ENCODE assay signal across 9 mouse cellular contexts in genomic region chr15:103322396-103322795, GRCm38 (mm10). TPM values are rescaled to one million over a fixed set of nuclear protein-coding genes. Genes with fewer than 3 reads are reported as not detected.
DNase-seq lines count a peak whose midpoint lies in the region; ATAC-seq and TF ChIP-seq lines count a peak whose summit lies in the region.
"Had no signal": no experiment of that assay in that cellular context is flagged by ENCODE, and none has a peak within 500 bp of the region (broad histone marks: within the 10 kb centered on the region; RNA-seq: fewer than 3 reads in every experiment).

No protein-coding gene starts in this region.

- WGBS in heart, embryonic 11.5 days (ENCODE audit: insufficient replicate concordance) = 52% methylated on average over 4 of the region's 4 CpGs
- 47% methylated on average over 4 of the region's 4 CpGs for WGBS in hindbrain, embryonic 11.5 days
- 59% methylated on average over 4 of the region's 4 CpGs for WGBS in midbrain, embryonic 10.5 days

- ATAC-seq in heart, embryonic 11.5 days (replicated peaks; ENCODE audit: insufficient number of reproducible peaks, low FRiP score, low TSS enrichment) = no peak
- ATAC-seq in G1E (ENCODE audit: extremely low read depth, insufficient number of reproducible peaks, low FRiP score, poor library complexity, severe bottlenecking) = no peak
- no peak for ATAC-seq in hindbrain, embryonic 11.5 days (ENCODE audit: low FRiP score)

- peak overlapping the region; percentile 78 for H3K9ac ChIP-seq in heart, embryonic 11.5 days (ENCODE audit: low read depth, low read length)
- peak overlapping the region; percentile 62; the same call in 1 of the 2 replicates for H3K9ac ChIP-seq in hindbrain, embryonic 11.5 days (ENCODE audit: low read depth, low read length)

- peak overlapping the region; percentile 89 for H3K4me2 ChIP-seq in heart, embryonic 11.5 days
- H3K4me2 ChIP-seq in hindbrain, embryonic 11.5 days (replicated peaks; ENCODE audit: low read depth, low read length) = peak overlapping the region; percentile 73

- peaks cover 31% of the 10 kb centered on the region for H3K4me1 ChIP-seq in heart, embryonic 11.5 days (ENCODE audit: control insufficient read depth, insufficient read depth, low read length)
- peaks cover 68% of the 10 kb centered on the region for H3K4me1 ChIP-seq in G1E (ENCODE audit: insufficient read depth, low read depth, low read length)
- peaks cover 6% of the 10 kb centered on the region; the same call in 1 of the 2 replicates for H3K4me1 ChIP-seq in hindbrain, embryonic 11.5 days (replicated peaks; ENCODE audit: control insufficient read depth, insufficient read depth, low read length)
- H3K4me1 ChIP-seq in midbrain, embryonic 10.5 days = peaks cover 48% of the 10 kb centered on the region

- no peak for TF ChIP-seq CTCF in G1E (IDR thresholded peaks at IDR 0.05; ENCODE audit: low read depth, low read length)

- peak overlapping the region; percentile 81 for H3K4me3 ChIP-seq in heart, embryonic 11.5 days (ENCODE audit: low read depth, low read length)
- H3K4me3 ChIP-seq in G1E (ENCODE audit: low read depth, low read length) = peak overlapping the region; percentile 71; the same call in 1 of the 2 replicates
- H3K4me3 ChIP-seq in hindbrain, embryonic 11.5 days (ENCODE audit: low read depth, low read length) = peak overlapping the region; percentile 68
- H3K4me3 ChIP-seq in midbrain, embryonic 10.5 days = peak overlapping the region; percentile 76

- H3K9me3 ChIP-seq in heart, embryonic 11.5 days (replicated peaks; ENCODE audit: control insufficient read depth, low read length) = no peaks in the 10 kb centered on the region
- no peaks in the 10 kb centered on the region for H3K9me3 ChIP-seq in G1E (replicated peaks)
- H3K9me3 ChIP-seq in hindbrain, embryonic 11.5 days (ENCODE audit: control insufficient read depth, low read length) = no peaks in the 10 kb centered on the region
- H3K9me3 ChIP-seq in midbrain, embryonic 10.5 days (replicated peaks) = no peaks in the 10 kb centered on the region

- H3K27me3 ChIP-seq in heart, embryonic 11.5 days (ENCODE audit: control insufficient read depth, insufficient read depth, low read length) = no peaks in the 10 kb centered on the region
- no peaks in the 10 kb centered on the region for H3K27me3 ChIP-seq in G1E (ENCODE audit: insufficient read depth, low read length)
- no peaks in the 10 kb centered on the region for H3K27me3 ChIP-seq in hindbrain, embryonic 11.5 days (ENCODE audit: control insufficient read depth, insufficient read depth, low read length)
- H3K27me3 ChIP-seq in midbrain, embryonic 10.5 days (ENCODE audit: low read depth, poor library complexity, severe bottlenecking) = no peaks in the 10 kb centered on the region

- peaks cover 4% of the 10 kb centered on the region for H3K36me3 ChIP-seq in heart, embryonic 11.5 days (ENCODE audit: control insufficient read depth, insufficient read depth, low read length)
- peaks cover 94% of the 10 kb centered on the region for H3K36me3 ChIP-seq in G1E (replicated peaks)
- no peaks in the 10 kb centered on the region for H3K36me3 ChIP-seq in hindbrain, embryonic 11.5 days (ENCODE audit: control insufficient read depth, insufficient read depth, low read length)
- peaks cover 34% of the 10 kb centered on the region for H3K36me3 ChIP-seq in midbrain, embryonic 10.5 days

- intact Hi-C loops in heart, postnatal 14 days (cut with DNase I) = no loop called here

- no peak for DNase-seq in heart, postnatal 14 days
- no peak for DNase-seq in G1E (ENCODE audit: low spot score)
- DNase-seq in hindbrain, embryonic 11.5 days (ENCODE audit: low spot score) = no peak
- no peak for DNase-seq in midbrain, embryonic 10.5 days (ENCODE audit: low spot score)
- DNase-seq in urinary bladder, postnatal 25 days (ENCODE audit: low spot score) = no peak
- DNase-seq in lung, postnatal 4 days = no peak
- no peak for DNase-seq in ovary, postnatal 14 days (ENCODE audit: low spot score)
- DNase-seq: kidney, adult 11 months had no signal

- no peak overlapping the region for H3K27ac ChIP-seq in heart, embryonic 11.5 days (ENCODE audit: low read depth, low read length)
- H3K27ac ChIP-seq in hindbrain, embryonic 11.5 days (ENCODE audit: low read depth, low read length) = peak overlapping the region; percentile 78; the same call in 1 of the 2 replicates
- H3K27ac ChIP-seq in midbrain, embryonic 10.5 days (replicated peaks) = peak overlapping the region; percentile 95

RNA-seq across cellular contexts. Expression of gene Gpr84, which starts 12.0 kb away (rescaled TPM):
- 0.41 and 0.53 TPM in 2 replicates for polyA plus RNA-seq in heart, embryonic 11.5 days (2014; fragmentation: Nextera tagmentation; extraction: Ambion mirVana)
- not detected for total RNA-seq in heart, postnatal 14 days (2021)
- total RNA-seq in G1E (2014; fragmentation: Nextera tagmentation) (not detected in 2 replicates), G1E (2017) (not detected in 2 replicates)
- polyA plus RNA-seq in G1E (2012) = not detected in 2 replicates
- 0.11 and 0.34 TPM in 2 replicates for polyA plus RNA-seq in hindbrain, embryonic 11.5 days (2014; fragmentation: Nextera tagmentation; extraction: Ambion mirVana)
- 0.32 and 0.47 TPM in 2 replicates for polyA plus RNA-seq in midbrain, embryonic 10.5 days (2016; fragmentation: Nextera tagmentation; extraction: Ambion mirVana)

RNA-seq across cellular contexts. Expression of gene Zfp385a, which starts 17.5 kb away (rescaled TPM):
- polyA plus RNA-seq in heart, embryonic 11.5 days (2014; fragmentation: Nextera tagmentation; extraction: Ambion mirVana) = 10.2 and 11.6 TPM in 2 replicates
- total RNA-seq in heart, postnatal 14 days (2021) = 10 to 100 TPM; 16.6 to 18.4 TPM
- total RNA-seq in G1E (2014; fragmentation: Nextera tagmentation) (74.3 and 92.9 TPM in 2 replicates), G1E (2017) (2.0 TPM in 2 replicates)
- 483 and 546 TPM in 2 replicates for polyA plus RNA-seq in G1E (2012)
- 19.7 and 22.2 TPM in 2 replicates for polyA plus RNA-seq in hindbrain, embryonic 11.5 days (2014; fragmentation: Nextera tagmentation; extraction: Ambion mirVana)
- 24.3 and 25.5 TPM in 2 replicates for polyA plus RNA-seq in midbrain, embryonic 10.5 days (2016; fragmentation: Nextera tagmentation; extraction: Ambion mirVana)

RNA-seq across cellular contexts. Expression of gene Itga5, which starts 44.2 kb away (rescaled TPM):
- 66.4 and 82.7 TPM in 2 replicates for polyA plus RNA-seq in heart, embryonic 11.5 days (2014; fragmentation: Nextera tagmentation; extraction: Ambion mirVana)
- total RNA-seq in heart, postnatal 14 days (2021) = 10 to 100 TPM; 61.1 to 70.4 TPM
- total RNA-seq in G1E (2014; fragmentation: Nextera tagmentation) = not detected in 2 replicates
- total RNA-seq in G1E (2017) = 0.11 and 0.17 TPM in 2 replicates
- 0.62 and 0.75 TPM in 2 replicates for polyA plus RNA-seq in G1E (2012)
- 16.4 and 20.0 TPM in 2 replicates for polyA plus RNA-seq in hindbrain, embryonic 11.5 days (2014; fragmentation: Nextera tagmentation; extraction: Ambion mirVana)
- 26.1 and 26.4 TPM in 2 replicates for polyA plus RNA-seq in midbrain, embryonic 10.5 days (2016; fragmentation: Nextera tagmentation; extraction: Ambion mirVana)

RNA-seq across cellular contexts. Expression of gene Copz1, which starts 49.9 kb away (rescaled TPM):
- polyA plus RNA-seq in heart, embryonic 11.5 days (2014; fragmentation: Nextera tagmentation; extraction: Ambion mirVana) = 217 and 221 TPM in 2 replicates
- 10 to 100 TPM; 58.9 to 63.6 TPM for total RNA-seq in heart, postnatal 14 days (2021)
- total RNA-seq in G1E (2014; fragmentation: Nextera tagmentation) (494 and 507 TPM in 2 replicates), G1E (2017) (182 and 184 TPM in 2 replicates)
- 72.4 and 97.2 TPM in 2 replicates for polyA plus RNA-seq in G1E (2012)
- 310 and 313 TPM in 2 replicates for polyA plus RNA-seq in hindbrain, embryonic 11.5 days (2014; fragmentation: Nextera tagmentation; extraction: Ambion mirVana)
- polyA plus RNA-seq in midbrain, embryonic 10.5 days (2016; fragmentation: Nextera tagmentation; extraction: Ambion mirVana) = 288 and 291 TPM in 2 replicates

Comparison
In these comparisons a context has a peak if more than half of its experiments do, and no peak if none do; other contexts are left out.
1. RNA of gene Zfp385a, which starts 17.5 kb away (polyA plus RNA-seq): 483 to 546 TPM in G1E; 24.3 to 25.5 TPM in midbrain, embryonic 10.5 days, 19.7 to 22.2 TPM in hindbrain, embryonic 11.5 days and 10.2 to 11.6 TPM in heart, embryonic 11.5 days; every median in the first group is over 10 times any median in the second.
2. Peak in every context shown above with its lines, with median percentiles within 50 percentile points of each other: H3K4me3 ChIP-seq.